Mouse (Mus musculus): ENCODE results near the gene Oxa1l.

Gene Oxa1l

DNA sequence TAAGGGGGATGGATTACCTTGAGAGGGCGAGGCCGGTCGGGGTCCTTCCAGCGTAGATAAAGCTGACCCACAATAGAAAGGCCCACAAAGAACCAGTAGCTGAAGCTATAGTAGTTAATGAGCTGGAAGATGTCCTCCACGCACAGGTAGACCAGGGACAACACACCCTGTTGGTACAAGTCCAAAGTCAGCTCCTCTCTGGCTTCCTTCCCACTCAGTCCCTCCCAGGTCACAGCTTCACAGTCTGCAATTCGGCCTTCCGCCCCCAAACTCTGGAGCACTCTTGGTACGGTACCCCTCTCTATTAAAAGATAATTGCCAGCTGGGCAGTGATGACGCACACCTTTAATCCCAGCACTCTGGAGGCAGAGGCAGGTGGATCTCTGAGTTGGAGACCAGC is 12.3 kb downstream of the Oxa1l start:
- no peak for DNase-seq

DNA sequence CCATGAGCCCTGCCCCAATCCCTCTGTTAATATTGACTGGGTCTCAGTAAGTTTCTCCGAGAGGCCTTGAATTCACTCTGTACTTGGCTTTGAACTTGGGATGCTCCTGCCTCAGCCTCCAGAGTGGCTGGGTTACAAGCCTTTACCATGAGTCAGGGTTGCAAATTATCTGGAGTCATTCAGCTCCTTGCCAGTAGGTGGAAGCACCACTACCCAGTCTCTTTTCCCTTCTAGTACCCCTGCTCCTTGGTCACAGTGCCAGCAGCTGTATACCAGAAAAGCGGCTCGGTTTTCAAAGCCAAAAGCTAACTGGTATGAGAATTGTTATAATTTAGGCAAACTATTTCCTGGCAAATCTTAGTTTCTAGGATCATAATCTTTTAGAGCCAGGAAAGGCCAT is 15.3 kb downstream of the Oxa1l start:
- peak; percentile 55 to 63 for DNase-seq

- DNase-seq, result no peak
Measured at GRCm38 (mm10) chr14:54377166-54377565, 16.5 kb downstream of the Oxa1l start.

DNA sequence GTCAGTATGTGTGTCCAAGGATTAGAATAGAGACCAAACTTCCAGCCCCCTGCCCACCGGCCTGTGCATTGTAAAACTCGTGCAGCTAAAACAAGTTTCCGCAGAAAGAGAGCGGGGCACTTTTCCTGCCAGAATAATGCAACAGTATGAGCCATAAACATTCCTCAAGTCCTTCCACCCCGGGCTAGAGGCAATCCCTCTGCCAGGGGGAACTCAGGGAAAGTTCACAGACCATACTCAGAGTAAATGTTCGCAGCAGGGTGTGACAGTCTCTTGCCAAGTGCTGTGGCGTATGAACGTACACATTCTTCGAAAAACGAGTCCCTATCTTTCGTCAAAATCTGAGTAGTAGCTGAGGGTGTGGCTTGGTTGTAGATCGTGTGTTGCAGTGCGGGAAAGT is 18.9 kb downstream of the Oxa1l start:
- DNase-seq, result no peak

- DNase-seq, result no peak
Measured at GRCm38 (mm10) chr14:54380616-54381015, 20.0 kb downstream of the Oxa1l start.

GRCm38 (mm10) chr14:54381816-54382215 is 21.2 kb downstream of the Oxa1l start:
- DNase-seq, result no peak

- DNase-seq, result no peak
Measured at GRCm38 (mm10) chr14:54382641-54383040, 22.0 kb downstream of the Oxa1l start.

DNA sequence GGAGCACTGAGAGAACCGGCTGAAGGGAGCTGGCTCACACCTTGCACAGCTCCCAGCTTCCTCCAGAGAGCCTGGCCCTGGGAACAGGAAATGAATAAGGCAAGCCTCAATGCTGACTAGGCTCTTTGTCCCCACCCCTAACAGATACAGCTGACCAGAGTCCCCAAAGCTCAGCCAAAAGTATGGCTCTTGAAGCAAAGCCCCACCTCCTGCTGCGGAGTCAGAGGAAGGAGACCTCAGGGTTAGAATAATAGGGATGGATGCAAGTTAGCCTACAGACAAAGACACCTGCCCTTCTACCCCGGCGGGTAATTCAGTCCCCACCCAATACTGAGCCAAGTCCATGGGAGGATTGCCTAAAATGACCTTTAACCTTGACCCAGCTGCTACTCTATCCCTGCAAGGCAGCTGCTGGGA is 22.7 kb downstream of the Oxa1l start:
- DNase-seq, result no peak

DNA sequence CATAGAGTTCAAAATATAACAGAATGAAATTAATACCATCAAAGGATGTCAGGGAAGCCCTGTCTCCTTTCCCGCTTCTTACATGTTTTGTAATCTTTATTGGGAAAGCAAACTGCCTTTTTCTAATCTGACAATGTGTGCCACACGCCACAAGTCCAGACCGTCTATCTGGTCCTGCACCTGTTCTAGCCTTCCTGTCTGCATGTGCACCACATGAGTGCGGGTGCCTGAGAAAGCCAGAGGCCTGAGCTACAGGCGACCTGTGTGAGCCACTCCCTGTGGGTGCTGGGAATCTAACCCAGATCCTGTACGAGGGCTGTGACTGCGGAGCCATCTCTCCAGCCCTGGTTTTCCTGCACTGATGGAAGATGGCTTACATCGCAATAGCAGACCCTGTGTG is 23.8 kb downstream of the Oxa1l start:
- no peak for DNase-seq

DNA sequence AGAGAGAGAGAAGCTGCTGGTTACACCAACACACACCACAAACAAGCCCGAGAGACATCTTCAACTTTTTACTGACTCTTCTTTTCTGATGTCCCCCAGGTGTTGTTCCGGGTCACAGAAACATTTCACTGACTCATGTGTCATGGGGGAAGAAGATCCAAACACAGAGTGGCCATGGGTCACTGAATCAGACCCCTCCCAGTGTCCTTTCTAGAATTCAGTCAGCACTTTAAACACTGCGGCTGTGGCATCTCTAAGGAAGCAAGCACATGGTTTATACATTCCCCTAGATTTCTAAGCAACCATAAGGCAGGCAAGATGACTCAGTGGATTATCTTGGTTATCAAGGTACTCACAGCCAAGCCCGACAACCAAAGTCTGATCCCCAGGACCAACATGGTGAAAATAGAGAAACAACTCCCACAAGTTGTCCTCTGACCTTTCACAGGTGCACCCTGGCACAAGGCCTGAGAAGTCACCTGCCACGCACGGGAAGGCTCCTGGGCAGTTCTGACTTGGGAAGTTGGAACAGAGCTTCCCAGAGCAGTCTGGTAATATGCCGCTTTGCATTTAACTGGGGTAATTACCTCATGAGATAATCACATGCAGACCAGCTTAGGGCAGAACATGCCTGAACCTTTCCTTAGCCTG is 25.5 kb downstream of the Oxa1l start:
- no peak for DNase-seq

DNA sequence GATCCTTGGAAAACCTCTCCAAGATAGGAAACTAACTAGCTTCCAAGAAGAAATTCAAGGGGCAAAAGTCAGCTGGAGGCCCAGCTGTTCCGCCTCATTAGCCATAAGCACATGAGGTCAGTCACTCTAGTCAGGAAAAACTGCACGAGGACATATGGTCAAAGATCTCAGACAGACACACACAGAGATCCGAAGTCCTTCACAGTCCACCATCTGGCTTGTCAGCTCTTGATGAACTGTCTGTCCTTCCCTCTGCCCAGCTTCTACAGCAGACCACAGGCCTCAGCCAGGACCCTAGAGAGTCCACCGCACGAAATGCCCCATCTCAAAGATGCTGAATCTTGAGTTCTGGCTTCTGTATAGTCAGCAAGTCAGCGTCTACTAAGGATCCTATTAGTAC is 26.9 kb downstream of the Oxa1l start:
- no peak for DNase-seq

GRCm38 (mm10) chr14:54390843-54391242 is 30.2 kb downstream of the Oxa1l start:
- DNase-seq, result no peak

DNA sequence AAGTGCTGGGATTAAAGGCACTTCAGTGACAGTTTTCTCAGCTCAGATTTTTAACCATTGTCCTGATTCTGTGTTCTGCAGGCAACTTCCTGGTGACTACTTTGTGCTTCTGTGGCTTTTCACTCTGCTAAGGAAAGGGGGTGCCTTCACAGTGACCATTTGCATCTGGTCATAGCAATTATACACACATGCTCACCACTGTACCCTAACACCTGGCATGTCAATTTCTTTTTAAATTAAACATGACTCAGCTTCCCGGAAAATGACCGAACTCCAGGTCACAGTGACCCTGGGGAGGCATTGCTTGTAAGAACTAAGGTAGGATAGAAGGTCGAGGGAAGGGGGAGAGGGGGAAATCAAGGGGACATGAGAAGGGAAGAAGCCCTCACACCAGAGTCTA is 33.2 kb downstream of the Oxa1l start:
- DNase-seq, result no peak

DNA sequence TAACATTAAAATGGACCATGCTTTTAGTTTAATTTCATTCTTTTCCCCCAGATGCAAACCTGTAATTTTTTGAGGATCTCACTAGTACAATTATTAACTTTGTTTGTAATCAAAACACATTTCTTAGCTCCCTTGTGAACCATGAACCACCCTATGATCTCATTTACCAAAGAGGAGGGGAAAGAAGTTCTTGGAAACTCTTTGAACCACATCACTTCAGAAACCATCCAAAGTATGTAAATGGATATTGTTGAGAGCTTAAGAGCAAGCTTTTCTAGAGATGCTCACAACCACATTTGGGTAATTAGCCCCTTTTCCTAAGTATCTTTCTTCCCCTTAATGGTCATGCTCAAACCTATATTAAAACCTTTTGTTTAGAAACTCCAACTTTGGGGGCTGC is 33.7 kb downstream of the Oxa1l start:
- no peak for DNase-seq

- no peak for DNase-seq
Measured at GRCm38 (mm10) chr14:54396685-54397084, 36.1 kb downstream of the Oxa1l start.

GRCm38 (mm10) chr14:54397872-54398527 is 37.4 kb downstream of the Oxa1l start:
- peak; percentile 29 to 36 for DNase-seq

DNA sequence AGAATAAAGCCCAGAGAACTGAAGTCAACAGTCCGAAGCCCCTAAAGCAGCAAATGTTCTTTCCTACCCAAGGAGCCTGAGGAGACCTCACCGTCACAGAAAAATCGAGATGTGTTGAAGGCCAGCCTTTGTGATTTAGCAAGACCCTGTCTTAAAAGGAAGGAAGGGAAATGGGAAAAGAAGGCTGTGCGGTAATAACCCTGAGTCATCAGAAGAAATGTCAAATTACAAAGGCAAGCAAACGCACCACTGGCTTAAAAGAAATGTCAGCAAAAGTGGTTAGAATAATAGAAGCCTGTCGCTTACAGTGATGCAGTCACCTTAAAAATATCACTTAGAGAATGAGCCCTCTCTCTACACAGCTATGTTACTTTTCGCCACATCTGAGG is 37.9 kb downstream of the Oxa1l start:
- no peak for DNase-seq

- no peak for DNase-seq
Measured at GRCm38 (mm10) chr14:54398921-54399382, 38.3 kb downstream of the Oxa1l start.

- DNase-seq, result no peak
Measured at GRCm38 (mm10) chr14:54401723-54402122, 41.1 kb downstream of the Oxa1l start.

DNA sequence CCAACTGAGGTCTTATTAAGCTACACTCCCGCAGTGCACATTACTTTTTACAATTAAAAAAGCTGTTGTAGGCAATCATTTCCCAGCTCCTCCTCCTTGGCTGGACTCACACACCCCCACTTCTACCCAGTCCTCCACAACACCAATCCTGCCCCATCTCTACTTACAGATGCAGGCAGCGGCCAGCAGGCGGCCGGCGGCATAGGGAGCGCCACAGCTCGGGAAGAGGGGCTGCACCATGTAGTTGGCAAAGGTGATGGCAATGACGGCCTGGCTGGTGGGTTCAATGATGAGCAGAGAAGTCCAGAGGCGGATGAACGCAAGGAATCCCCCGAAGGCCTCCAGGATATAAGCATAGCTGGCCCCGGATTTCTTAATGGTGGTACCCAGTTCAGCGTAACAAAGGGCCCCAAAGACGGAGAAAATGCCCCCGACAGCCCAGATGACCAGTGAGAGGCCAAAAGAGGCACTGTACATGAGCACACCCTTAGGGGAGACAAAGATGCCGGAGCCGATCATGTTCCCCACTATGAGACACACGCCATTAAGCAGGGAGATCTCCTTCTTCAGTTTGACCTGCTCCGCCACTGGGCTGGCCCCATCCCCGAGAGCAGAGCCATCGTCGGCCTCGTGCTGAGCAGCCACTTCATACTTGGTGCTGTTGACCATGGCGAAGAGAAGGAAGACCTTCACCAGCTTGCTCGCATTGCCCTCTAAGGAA is 47.9 kb downstream of the Oxa1l start:
- DNase-seq, result no peak

DNA sequence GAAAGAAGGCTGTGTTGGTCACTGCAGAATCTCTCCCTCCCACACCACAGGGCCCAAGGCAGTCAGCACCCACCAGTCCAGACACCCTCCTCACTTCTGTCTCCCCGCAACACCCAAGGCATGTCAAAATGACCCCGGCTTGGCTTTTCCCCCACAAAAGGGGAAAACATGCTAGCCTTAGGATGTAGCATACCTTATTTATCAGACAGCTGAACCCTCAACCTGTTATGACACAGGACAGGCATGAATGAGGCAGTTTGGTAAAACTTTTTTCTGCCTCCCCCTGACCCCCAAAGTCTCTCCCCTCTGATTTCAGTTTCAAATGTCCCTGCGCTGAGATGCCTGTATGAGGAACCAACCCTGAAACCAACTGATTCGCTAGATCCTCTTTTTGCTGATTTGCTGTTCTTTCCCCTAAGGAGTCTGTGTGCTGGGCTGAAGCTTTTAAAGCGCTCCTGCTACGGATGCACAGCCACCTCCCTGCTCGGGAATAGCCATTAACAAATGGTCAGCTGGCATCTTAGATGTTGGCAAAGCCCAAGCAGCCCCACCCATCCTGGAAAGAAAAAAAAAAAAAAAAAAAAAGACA is 48.5 kb downstream of the Oxa1l start:
- peak; percentile 53 to 61 for DNase-seq

- no peak for DNase-seq
Measured at GRCm38 (mm10) chr14:54409980-54410810, 49.6 kb downstream of the Oxa1l start.

Data from B cell, adult 2 months (primary cell).